Mouse (Mus musculus) skeletal muscle tissue, adult 2 months (tissue): ENCODE measurements around the gene Kdm5c.
A peak's percentile ranks its signal among the peaks of the same experiment; 100 is the strongest.
"Not testable (repeated sequence)": the region's sequence is repeated elsewhere in the genome, so short reads cannot be mapped to it uniquely, and the experiment has no call there.

Experiments used
- DNase-seq: peaks from one replicate; pipeline ENCODE4 v3.0.0-alpha.2; 2012; ENCODE audit warnings: low read depth, low spot score

The Kdm5c gene

DNA sequence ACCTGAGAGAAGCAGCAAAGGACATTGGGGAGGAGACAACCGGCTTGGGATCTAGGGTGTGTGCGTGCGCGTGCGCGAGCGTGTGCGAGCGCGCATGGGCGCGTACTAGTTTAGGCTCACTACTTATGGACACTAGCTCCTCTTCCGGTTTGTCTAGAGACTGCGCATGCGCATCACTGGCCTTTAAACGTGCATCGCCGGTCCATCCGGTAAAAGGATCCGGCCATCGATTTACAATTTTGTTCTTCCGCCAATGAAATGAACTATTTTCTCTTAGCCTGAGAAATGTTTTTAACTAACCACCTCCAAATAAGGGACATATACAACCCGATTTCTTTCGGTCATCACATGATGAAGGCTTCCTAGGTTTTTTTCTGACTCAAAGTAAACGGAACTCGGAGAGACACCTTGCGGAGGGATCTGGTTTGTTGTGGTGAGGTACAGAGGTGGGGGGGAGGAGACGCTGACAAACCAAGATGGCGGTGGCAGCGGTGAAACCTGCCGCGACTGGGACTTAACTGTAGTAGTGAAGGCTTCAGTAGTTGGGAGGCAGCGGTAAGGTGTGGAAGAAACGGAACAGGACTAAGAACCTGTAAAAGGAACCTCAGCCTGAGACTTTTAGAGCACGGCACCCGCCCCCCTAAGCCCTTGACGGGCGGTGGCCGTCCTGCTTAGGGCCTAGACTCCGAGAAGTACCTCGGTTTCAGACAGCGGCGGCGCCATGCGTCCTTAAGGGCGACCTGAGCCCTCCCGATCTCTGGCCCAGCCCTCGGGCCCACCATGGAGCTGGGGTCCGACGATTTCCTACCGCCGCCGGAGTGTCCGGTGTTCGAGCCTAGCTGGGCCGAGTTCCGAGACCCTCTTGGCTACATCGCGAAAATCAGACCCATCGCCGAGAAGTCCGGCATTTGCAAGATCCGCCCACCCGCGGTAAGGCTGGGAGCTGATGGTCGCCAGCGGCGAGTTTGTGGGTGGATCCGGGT, at the start of gene Kdm5c:
Kdm5c (plus strand) TSS at position 240 of the 983 bp plus-strand sequence.
- DNase-seq, result peak; percentile 99

DNA sequence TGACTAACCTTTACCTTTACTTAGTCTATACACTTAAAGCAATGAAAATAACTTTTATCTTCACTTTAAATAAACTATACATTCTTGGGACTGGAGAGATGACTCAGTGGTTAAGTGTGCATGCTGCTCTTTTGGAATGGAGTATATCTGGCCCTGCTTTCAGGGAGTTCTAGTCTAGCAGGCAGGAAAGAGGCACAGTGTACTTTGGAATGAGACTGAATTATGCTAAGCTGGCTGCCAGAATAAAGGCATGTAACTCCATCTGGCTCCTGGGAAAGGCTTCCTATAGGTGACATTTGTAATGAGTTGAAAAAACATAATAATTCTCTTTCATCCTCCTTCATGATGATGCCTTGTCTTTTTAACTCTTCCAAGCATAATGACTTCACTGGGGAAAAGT, 45.7 kb upstream of the Kdm5c start:
- no peak for DNase-seq

DNA sequence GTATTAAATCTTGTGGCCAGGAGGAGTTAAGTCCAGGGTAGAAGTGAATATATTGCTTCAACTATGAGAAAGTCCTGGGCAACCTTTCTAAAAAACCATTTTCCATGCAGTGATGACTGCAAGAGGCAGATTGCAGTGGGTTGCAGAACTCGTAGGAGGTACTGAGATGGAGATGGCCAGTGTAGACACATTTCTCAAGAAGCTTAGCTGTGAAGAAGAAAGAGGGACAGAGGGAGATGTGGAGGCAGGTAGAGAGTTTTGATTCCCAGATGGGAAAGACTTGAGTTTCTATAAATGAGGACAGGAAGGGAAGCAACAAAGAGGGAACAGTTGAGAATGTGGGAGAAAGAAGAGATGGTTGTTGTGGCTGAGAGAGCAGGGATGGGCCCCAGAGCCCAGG, 41.6 kb upstream of the Kdm5c start:
- no peak for DNase-seq

DNA sequence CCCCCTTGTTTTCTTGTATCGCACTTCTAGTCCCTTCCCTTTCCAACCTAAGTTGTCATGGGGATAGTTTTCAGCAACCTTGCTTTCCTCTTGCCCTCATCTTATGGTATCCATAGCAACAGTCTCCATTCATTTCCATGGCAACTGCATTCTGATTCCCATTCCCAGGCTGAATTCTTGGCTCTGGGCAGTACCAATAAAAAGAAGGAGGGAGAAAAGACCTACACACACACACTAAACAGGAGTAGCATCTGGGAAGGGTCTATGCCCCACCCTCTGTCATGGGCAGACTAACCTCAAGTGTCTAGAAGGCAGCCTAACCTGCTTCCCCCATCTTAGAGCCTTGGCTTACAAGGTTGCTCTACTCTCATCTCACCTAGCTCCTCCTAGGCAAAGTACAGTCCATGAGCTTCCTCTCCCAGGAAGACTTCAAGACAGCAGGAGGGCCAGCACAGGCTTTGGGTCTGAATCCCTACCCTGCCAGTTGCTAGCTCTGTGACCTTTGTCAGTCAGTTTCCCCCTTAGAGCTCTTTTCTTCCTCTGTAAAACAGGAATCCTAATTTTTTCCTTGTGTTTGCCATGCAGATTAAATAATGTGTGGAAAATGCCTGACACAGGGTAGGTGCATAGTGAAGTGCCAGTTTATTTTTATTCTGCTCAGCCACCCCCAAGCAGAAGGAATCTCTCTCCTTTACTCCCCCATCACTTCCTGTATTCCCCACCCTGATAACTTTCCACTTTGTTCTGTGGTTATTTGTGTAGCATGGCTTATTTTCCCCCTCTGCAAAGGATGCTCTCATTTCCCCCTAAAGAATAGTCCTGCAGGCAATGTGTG, 34.8 kb upstream of the Kdm5c start:
- no peak for DNase-seq

DNA sequence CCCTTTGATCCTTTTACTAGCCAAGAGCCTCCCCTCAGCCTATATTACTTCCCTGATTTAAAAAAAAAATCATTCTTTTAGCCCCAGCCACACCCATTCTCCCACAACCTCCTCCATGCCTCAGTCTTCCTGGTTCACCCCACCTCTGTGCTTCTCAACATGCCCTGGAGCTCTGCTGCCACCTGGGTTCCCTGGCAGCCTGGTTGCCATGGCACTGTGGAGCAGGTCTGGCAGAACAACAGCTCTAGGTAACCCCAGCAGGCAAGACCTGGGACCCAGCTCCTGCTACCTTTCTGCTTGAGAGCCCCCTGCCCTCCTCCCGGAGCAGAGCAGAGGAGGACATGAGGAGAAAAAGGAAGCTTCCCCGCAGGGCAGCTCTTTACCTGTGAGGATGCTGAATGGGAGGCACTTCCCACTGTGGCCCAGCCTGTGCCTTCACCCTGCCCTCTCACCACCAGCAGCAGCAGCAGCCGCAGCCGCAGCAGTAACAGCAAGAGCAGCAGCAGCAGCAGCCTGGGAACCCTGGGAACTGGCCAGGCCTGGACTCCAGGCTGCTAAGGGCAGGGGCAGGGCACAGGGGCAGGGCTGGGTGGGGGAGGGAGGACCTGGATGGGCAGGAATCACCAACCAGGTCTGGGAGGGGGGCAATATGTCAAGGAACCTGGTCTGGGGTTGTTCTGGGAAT, 30.9 kb upstream of the Kdm5c start:
- DNase-seq, result no peak

DNA sequence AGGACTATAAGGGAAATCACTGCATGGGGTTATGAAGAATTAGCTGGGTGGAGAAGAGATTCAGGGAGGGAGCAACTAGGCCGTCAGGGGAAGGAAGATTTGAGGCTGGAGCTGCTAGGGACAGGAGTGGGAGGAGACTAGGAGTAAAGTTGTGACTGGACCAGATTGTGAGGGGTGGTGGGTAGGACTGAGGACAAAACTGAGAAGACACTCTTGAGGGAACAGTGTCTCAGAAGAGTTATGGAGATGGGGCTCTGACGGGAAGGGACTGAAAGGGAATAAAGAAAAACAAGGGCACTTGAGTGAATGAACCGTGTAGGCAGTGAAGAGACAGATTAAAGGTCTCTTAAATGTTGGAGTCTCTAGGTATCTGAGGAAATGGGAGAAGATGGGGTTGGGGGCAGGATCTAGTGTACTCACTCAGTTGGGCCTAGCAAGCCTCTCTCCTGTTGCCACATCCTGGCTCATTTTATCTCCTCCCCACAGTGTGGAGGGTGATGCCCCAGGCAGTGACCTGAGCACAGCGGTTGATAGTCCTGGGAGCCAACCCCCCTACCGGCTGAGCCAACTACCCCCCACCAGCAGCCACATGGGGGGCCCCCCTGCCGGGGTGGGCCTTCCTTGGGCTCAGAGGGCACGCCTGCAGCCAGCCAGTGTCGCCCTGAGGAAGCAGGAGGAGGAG, 30.3 kb upstream of the Kdm5c start:
- no peak for DNase-seq

DNA sequence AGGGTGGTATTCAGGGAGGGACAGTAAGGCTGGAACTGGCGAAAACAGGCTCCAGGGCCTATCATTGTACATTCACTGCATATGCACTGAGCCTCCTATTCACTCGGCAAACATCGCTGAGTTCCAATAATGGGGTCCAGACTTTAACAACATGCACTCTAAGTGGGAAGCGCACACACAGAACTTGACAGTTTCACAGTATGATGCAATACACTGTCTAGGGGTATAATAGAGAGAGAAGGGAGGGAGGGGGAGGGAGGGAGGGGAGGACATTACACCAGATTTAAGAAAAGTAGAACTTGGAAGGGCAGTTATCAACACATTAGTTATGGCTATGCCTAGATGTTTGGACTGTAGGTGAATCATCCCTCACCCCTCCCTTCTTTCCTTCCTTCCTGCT, 29.6 kb upstream of the Kdm5c start:
- no peak for DNase-seq

DNA sequence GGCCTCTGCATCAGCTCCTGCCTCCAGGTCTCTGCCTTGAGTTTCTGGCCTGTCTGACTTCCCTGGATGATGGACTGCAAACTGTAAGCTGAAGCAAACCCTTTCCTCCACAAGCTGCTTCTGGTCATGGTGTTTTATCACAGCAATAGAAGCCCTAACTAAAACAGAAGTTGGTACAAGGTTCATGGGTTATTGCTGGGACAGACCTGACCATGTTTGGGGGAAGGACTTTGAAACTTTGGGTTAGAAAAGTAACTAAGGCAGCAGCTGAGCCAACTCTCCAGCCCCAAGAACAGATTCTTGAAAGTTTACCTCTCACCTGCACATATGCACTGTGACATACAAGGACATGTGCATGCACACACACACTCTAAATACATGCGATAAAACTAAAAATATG, 27.3 kb upstream of the Kdm5c start:
- no peak for DNase-seq

DNA sequence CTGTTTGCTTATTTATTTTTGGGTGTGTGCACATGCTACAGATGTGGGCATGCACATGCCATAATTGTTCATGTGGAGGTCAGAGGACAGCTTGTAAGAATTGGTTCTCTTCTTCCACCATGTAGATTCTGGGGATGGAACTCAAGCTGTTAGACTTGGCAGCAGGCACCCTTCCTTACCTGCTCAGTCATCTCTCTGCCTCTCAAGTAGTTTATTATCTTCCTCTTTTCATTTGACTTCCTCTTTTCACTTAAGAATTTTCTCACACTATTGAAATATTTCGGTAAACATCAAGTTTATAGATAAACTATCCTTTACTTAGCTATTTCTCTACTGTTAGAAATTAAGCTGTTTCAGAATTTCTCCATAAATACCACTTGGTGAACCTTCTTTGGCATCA, 18.1 kb upstream of the Kdm5c start:
- DNase-seq, result no peak

DNA sequence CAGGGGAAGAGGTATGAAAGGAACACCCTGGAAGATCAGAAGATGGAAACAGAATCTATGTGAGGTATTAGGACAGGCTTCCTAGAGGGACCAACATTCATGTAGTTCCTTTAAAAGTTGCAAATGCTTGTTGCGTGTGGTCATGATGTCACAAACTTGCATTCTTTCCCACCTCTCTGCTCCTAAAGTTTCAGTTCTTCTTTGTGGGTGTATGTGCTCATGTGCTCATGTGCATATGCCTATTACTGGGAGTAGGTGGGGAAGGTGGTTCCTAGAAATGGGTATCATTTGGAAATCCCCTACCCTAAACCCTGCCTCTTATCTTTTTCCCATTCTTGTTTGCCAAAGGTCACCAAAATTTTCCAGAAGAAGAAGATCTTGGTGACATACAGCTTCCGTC, 14.3 kb upstream of the Kdm5c start:
- no peak for DNase-seq

DNA sequence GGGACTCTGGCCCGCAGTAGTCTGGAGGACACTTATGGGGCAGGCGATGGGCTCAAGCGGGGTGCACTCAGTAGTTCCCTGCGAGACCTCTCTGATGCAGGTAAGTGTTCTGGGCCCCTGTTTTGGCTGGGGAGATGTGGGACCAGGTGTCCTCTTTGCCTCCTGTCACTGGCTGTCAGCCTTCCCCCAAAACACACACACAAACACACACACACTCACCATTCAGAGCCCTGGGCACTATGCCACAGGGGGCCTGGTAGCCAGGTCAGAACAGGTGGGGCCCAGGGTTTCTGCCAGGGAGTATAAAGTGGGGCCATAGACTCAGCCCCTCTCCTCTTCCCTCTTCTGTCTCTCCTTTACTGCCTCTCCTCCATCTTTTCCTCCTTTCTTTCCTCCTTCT, 11.1 kb upstream of the Kdm5c start:
- no peak for DNase-seq

DNA sequence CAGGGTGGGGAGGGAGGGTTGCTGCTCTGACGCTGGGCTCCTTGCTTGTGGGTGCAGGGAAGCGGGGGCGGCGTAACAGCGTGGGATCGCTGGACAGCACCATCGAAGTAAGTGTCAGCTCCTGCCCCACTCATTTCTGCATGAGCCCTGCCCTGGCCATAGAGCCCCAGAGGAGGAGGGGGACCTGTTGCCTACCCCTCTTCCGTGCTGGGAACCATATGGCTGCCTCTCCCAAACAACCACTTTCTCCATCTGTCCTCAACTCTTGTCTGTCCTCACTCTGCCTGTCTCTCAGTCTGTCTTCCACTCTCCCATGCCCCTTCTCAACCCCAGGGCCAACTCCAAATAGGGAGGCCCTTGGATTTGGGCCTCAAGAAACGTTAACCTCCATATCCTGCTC, 10.6 kb upstream of the Kdm5c start:
- no peak for DNase-seq

DNA sequence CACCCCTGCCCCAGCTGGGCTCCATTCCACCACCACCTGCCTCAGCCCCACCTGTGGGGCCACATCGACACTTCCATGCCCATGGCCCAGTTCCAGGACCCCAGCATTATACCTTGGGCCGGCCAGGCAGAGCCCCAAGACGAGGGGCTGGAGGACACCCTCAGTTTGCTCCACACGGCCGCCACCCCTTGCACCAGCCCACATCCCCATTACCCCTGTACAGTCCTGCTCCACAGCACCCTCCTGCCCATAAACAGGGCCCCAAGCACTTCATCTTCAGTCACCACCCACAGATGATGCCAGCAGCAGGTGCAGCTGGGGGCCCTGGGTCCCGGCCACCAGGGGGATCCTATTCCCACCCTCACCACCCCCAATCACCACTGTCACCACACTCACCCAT, 9.5 kb upstream of the Kdm5c start:
- DNase-seq, result no peak

DNA sequence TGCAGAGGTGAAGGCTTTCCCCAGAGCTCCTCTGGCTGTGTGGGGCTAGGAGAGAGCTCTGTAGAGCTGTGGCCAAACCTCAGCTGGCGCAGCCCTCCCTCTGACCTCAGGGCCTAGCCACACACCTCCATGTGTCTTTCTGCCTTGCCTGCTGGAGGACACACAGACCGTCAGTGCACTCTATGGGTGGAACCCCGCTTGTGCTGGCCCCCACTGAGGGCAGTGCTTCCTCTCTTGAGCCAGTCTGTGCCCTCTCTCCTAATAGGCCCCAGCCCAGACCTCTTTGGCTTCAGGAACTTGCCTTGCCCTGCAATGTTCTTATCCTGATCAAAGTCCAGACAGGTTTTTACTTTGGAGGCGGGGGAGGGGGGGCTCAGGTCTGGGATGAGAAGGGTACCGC, 8.5 kb upstream of the Kdm5c start:
- no peak for DNase-seq

DNA sequence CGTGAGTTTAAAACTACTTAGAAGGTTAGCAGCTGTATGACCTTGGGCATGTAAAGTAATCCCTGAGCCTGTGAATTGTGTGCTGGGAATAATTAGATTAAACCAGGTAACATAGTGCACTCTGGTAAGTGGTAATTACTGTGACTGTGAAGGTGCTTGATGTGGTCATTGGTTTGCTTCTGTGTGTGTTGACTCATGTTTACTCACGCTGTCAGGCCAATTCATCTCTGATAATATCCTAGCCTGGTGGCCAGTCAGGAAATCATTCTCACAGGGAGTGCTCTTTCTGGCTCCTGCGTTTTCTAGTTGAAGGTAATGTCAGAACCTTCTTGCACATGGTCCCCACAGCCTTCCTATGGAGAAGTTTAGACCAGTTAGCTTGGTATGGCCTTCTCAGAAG, 1.3 kb downstream of the Kdm5c start:
- DNase-seq, result no peak

DNA sequence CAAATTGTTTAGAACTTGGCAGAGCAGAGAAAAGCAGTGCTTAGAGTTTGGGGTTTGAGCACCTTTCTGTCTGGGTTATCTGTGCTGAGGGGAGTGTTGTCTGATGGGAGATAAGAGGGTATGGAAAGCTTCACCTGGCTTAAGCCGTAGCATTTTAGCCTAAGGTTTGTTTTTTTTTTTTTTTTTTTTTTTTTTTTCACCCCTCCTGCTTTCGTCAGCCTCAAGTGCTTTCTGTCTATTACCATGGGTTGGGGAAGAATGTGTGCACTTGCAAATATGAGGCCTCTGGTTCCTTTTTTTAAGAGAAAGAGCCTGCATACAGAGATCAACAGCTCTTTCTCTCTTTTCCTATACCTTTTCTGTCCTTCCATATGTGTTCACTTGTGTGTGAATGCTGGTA, 2.9 kb downstream of the Kdm5c start:
- no peak for DNase-seq

DNA sequence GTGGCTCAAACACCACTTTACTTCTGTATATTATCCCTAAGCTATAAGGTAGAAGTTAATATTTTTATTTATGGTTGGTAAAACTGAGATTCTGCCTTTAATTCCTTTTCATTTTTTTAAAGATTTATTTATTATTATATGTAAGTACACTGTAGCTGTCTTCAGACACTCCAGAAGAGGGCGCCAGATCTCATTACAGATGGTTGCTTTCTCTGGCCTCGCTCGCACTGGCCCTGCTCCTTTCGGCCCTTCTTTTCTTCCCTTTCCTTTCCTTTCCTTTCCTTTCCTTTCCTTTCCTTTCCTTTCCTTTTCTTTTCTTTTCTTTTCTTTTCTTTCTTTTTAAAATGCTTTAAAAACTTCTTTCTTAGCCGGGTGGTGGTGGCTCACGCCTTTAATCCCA, 10.3 kb downstream of the Kdm5c start:
- not testable (repeated sequence) for DNase-seq

DNA sequence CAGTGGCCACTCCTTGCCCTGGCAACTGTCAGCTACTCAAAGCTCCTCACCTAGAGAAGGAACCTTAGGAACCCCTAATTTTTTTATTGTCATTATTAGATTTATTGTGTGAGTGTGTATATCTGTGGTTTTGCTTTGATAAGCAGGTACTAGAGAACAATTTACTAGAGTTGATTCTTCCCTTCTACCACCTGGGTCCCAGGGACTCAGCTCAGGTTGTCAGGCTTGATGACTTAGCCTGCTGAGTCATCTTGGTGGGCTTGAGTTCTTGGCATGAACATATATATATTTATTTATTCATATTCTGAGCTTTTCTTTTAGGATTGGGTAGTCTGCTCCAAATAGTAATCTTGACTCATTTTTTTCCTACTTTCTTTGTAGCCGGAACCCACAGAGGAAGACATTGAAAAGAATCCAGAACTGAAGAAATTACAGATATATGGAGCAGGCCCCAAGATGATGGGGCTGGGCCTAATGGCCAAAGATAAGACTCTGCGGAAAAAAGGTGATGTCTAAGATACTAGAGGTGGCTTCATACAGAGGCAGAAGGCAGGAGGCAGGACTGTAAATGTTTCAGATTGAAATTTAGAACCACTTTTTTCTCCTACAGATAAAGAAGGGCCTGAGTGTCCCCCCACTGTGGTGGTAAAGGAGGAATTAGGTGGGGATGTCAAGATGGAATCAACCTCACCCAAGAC, 11.8 kb downstream of the Kdm5c start:
- DNase-seq, result no peak

DNA sequence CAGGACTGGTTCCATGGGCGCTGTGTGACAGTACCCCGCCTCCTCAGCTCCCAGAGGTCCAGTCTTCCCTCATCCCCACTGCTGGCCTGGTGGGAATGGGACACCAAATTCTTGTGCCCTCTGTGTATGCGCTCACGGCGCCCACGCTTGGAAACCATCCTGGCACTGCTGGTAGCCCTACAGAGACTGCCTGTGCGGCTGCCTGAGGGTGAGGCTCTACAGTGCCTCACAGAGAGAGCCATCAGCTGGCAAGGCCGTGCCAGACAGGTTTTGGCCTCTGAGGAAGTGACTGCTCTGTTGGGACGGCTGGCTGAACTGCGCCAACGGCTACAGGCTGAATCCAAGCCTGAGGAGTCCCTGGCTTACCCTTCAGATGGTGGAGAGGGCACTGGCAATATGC, 38.4 kb downstream of the Kdm5c start:
- no peak for DNase-seq

DNA sequence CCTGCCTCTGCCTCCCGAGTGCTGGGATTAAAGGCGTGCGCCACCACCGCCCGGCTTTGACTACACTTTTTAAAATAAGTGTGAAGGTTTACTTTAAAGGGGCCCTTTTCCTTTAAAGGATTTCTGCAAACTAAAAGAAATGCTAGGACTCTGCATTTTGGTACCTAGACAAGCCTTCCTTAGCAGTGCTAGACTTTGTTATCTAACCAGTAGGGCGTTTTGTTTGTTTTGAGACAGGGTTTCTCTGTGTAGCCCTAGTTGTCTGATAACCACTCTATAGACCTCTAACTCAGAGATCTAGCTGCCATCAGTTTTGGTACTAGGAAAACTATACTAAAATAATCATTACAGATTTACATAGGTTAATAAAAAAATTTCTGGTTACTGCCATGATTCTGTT, 46.6 kb downstream of the Kdm5c start:
- no peak for DNase-seq

DNA sequence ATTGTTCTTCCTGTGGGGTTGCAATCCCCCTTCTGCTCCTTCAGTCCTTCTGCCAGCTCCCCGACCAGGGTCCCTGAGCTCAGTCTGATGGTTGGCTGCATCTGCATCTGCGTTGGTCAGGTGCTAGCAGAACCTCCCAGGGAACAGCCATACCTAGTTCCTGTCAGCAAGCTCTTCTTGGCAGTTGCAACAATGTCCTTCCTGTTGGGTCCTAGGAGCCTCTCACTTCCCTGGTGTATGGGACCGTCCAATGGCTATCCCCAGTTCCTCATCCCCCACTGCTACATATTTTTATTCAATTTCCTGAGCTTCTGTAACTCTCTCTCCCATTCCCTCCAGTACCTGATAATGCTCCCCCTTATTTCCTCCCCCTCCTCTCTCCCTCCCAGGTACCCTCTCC, 51.9 kb downstream of the Kdm5c start:
- DNase-seq, result no peak
